Mouse (Mus musculus) brain, embryonic 14.5 days (tissue): Measurements from ENCODE around the gene Gcdh. TPM values are rescaled to one million over a fixed set of nuclear protein-coding genes. Genes with fewer than 3 reads are reported as not detected.

ENCODE experiments used
- DNase-seq: peaks from one replicate; pipeline ENCODE4 v3.0.0-alpha.2; 2011; ENCODE audit warnings: low read depth
- CTCF ChIP-seq: fragments of 200-500 bp; IDR thresholded peaks from 2 replicates; pipeline ENCODE4 v1.5.1; 2012; ENCODE audit warnings: inconsistent platforms, mild to moderate bottlenecking, moderate library complexity, borderline replicate concordance; ENCODE audit not compliant: insufficient read depth, insufficient read length; ENCODE audit errors: extremely low read depth
- POLR2A ChIP-seq: fragments of 200-500 bp; IDR thresholded peaks from 2 replicates; pipeline ENCODE4 v1.6.1; 2012; ENCODE audit warnings: mild to moderate bottlenecking, inconsistent platforms, borderline replicate concordance; ENCODE audit not compliant: poor library complexity, insufficient read depth, insufficient read length, severe bottlenecking; ENCODE audit errors: extremely low read depth
- polyA plus RNA-seq: library from polyadenylated mRNA; depleted of rRNA; stranded (reverse); fragments of >200 nt; gene quantifications from 2 replicates; pipeline ENCODE4 v1.2.3, GENCODE M21; 2012

Gene Gcdh
- polyA plus RNA-seq, 1 experiment = 41.9 TPM

DNA sequence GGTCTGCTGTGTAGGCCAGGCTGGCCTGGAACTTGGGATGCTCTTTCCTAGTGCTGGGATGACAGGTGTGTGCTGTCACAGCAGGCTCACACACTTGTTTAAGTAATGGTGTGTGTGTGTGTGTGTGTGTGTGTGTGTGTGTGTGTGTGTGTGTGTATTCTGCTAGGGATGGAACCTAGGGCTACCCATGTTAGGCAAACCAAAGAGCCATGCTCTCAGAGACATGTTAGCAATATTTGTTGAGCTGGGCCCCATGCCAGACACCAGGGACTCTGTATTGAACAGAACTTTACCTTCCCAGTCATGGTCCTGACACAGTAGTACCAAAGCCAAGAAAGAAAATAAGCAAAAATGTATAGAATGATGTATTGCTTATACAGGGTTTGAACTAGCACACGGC is 33.8 kb upstream of the Gcdh start:
- TF ChIP-seq POLR2A = no peak
- no peak for TF ChIP-seq CTCF
- DNase-seq = no peak

DNA sequence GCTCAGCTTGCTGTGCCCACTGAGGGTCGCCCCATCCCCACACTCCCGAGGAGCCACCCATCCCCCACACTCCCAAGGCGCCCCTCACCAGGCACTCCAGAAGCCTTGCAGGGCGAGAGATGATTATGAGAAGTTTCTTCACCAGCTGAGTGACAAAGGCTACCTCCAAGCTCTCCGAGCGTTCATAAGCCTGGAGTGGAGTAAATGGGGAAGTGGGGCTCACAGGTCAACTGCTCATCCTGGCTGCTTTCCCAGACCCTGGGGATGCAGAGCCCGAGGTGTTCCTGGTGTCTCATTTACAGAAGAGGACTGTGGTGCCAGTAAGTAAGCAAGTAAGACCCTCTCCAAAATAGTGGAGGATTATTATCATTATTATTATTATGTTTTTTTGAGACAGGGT is 31.8 kb upstream of the Gcdh start:
- no peak for DNase-seq
- no peak for TF ChIP-seq CTCF
- TF ChIP-seq POLR2A = no peak

DNA sequence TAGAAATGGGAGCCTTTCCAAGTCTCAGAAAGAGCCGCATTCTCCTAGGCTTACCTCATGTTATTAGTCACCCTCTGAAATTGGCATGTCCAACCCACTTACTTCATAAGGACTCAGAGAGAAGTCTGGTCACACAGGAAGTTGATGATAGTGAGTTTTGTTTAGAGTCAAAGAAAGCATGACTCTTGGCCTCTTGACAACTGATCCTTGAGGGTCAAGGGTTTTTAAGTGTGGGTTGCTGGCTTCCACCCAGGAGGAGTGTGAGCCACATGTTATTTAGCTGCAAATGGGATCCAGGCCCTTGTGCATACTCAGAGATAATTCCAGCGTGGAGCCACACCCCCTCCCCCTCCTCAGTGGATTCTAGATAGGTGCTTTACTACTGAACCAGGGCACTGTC is 27.9 kb upstream of the Gcdh start:
- DNase-seq = no peak
- no peak for TF ChIP-seq CTCF
- TF ChIP-seq POLR2A = no peak

DNA sequence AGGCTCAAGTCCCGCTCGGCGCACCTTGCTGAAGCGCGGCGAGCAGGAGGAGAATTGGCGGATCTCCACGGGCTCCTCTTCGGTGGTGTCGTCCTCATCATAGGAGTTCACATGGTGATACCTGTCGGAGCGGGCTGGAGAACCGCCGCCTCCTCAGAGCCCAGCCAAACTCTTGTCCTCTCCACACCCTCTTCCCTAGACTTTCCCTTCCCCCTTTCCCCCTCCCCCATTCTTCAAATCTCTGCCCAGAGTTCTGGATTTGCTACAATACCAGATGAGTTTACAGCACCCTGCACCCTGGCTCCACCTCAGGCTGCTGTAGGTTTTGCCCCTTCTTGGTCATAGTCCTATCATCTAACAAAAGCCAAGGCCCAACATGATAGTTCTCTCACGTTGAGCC is 24.9 kb upstream of the Gcdh start:
- no peak for DNase-seq
- no peak for TF ChIP-seq CTCF

DNA sequence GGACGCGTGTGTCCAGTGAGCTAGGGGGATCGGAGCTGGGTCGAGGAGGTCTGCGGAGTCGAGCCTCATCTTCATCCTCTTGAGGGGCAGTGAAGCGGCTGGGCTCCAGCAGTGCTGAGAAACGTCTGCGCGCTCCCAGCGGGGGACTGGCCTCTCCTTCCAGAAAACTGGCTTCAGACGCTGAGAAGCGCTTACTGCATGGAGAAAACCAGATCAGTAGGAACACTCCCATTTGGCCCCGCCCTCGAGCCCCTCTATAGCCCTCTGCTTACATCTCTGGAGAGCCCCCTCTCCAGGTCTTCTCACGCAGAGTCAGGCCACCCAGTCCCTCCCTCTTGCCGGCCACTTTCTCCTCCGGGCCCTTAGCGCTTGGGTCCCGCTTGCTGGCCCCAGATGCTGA is 24.1 kb upstream of the Gcdh start:
- no peak for DNase-seq
- no peak for TF ChIP-seq POLR2A
- no peak for TF ChIP-seq CTCF

DNA sequence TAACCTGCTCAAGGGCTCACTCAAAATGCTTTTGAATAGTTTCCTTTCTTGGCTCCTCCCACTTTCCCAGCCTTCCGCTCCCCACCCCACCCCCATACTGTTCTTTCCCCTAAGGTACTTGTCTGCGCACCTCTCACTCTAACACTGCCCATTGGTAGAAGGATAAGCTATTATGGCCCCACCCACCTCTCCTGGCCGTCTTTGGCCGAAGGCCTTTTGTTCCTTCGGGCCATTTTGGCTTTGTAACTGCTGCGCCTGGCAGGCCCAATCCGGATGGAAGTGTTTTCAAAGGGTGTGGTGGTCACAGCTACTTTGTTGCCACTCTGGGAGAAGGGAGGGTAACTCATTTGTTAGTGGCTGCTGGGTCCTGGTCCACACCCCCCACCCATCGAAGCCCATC is 21.5 kb upstream of the Gcdh start:
- no peak for DNase-seq

DNA sequence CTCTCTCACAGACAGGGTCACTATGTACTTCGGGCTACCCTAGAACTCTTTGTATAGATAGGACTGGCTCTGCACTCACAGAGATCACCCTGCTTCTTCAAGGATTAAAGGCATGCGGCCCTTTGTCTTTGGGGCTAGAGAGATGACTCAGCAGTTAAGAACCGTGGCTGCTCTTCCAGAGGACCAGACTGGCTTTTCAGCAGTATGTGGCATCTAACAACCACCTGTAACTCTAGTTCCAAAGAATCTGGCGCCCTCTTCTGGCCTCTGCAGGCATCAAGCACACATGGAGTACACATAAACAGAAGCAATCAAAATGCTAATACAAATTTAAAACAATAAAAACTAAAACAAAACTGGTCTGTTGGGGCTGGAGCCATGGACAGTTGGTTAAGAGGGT is 20.2 kb upstream of the Gcdh start:
- TF ChIP-seq POLR2A = no peak
- TF ChIP-seq CTCF = peak; percentile 35; the same call in 1 of the 2 replicates
- peak; percentile 50 for DNase-seq

More for the DNA sequence above, 21.5 kb upstream of the Gcdh start:
- TF ChIP-seq POLR2A (no peak), CTCF (no peak)

DNA sequence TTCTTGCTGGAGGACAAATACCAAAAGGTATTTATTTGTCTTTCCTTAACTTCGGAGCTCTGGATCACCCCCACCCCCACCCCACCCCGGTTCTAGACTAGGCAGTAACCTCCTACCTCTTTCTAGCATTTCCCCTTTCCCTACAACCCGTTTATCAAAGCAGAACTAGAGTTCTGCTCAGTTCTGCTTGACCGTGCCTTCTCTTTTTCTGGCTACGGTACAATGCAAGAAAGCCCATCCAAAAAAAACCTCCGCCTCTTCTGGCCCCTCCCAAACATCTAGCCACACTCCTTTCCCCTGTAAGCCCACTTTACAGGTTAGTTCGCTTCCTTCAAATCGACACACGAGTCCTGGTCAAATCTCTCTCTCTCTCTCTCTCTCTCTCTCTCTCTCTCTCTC is 19.8 kb upstream of the Gcdh start:
- no peak for DNase-seq

DNA sequence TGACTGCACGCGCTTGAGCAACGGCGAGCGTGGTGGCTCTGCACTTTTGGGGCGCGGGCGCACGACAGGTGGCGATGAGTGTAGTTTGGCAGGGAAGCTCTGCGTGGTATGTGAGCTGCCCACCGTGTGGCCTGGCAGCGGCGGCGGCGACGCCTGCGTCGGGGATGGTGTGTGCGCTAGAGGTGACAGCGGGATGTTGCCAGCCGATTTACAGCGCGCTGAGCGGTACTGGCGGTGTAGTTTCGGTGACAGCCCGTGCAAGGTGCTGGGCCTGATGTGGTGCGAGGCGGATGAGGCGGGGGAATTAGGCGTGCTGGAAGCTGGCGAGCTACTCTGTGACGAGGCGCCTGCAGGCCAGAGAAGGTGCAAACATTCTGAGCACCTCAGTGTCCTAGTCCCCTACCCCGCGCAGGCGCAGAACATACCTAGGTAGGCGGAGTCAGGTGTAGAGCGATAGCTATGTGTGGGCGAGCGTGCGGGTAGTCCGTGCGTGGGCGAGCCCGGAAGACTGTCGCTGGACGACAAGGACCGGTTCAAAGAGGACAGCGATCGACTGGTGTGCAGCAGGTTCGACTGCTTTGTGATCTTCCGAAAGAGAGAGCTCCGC is 19.3 kb upstream of the Gcdh start:
- peak; percentile 65 for DNase-seq
- TF ChIP-seq POLR2A (no peak), CTCF (no peak)

More for the DNA sequence above, 19.8 kb upstream of the Gcdh start:
- TF ChIP-seq CTCF (no peak), POLR2A (no peak)

DNA sequence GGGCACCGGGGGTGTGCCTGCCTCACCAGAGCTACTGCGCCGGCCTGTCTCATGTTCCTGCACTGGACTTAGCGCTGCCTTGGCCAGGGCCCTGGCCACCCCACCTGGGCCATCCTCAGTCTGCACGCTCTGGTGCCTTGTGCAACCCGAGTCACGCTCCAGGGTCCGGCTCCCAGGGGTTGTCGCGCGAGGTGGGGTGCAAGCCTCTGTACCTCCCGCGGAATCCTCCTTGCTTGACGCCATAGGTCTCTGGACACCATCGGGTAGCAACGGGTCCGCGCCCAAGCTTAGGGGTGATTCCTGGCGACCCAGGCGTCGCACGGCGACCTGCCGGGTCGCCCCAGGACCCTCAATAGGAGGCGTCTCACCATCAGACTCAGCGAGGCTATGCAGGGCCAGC is 18.7 kb upstream of the Gcdh start:
- no peak for DNase-seq
- TF ChIP-seq POLR2A (no peak), CTCF (no peak)

DNA sequence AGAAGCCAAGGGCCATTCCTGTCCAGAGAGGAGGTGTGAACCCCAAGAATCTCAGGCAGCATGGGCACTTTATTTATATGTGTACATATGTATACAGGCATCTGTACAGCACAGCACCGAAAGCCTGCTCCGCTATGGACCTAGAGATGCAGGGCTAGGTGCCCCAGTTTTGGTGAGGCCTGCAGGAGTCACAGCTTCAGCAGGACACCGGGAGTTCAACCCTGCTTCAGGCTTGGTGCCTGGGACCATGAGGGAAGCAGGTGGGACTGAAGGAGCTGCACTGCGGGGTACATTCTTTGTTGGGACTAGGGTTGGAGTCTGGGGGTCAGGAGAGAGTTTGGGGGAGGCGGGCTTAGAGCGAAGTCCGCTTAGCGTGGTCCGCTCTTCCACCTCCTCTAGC is 18.1 kb upstream of the Gcdh start:
- TF ChIP-seq CTCF (no peak), POLR2A (no peak)
- DNase-seq = no peak

DNA sequence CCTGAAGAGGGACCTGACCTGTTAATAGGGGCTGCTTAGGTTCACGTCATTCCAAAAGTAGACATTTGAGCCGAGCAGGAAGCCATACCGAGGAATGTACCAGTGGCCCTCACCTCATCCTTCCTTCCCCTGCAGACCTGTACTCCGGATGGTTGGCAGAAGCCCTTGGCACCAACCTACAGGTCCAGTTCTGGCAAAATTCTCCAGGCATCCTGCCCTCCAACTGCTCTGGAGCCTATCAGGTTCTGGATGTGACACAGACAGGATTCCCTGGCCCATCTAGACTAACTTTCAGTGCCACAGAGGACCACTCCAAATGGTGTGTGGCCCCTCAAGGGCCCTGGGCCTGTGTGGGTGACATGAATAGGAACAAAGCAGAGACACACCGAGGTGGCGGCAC is 16.8 kb upstream of the Gcdh start:
- TF ChIP-seq CTCF = no peak
- TF ChIP-seq POLR2A = no peak
- no peak for DNase-seq

DNA sequence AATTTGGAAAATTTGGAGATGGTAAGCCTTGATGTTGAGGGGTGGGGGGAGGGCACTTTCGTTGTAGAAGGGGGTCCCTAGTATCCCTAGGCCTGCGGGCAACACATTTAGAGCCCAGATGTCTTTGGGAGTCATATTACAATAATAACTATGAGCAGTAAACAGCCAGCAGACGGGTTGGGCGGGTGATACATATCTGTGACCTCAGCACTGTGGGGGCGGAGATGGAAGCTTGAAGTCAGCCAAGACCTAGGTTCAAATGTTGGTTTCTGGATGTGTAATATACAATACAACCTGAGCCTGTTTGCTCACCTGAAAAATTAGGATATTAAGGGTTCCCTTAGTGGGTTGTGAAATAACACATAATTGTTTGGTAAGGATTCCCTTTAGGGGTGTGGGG is 16.2 kb upstream of the Gcdh start:
- DNase-seq = no peak
- TF ChIP-seq CTCF (no peak), POLR2A (no peak)

DNA sequence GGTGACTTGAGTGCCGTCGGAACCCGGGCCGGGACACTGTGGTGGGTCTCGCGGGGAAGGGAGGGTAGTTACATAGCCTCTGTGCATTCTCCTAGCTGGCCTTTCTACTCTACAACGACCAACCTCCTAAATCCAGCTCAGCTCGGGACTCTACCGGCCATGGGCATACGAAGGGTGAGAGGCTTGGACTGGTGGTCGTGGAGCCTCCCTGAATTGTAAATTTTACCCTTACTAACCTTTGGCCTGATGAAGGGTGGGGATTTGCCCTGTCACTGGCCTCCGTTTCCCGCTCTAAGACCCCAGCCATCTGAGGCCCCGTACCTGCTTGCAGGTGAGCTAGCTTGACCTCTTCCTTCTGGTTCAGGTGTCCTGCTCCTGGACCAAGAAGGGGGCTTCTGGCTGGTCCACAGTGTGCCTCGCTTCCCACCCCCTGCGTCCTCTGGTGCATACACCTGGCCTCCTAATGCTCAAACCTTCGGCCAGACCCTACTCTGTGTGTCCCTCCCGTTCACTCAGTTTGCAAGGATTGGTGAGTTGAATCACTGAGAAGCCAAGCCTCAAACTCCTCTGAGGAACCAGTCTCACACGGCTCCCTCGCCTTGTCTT is 15.5 kb upstream of the Gcdh start:
- DNase-seq = no peak
- TF ChIP-seq POLR2A (no peak), CTCF (no peak)
